Mouse (Mus musculus) heart, postnatal 10 days (tissue): ENCODE measurements at regions not wholly inside any gene's neighbourhood (a gene's known extent, or its start where the extent isn't known, plus 50 kb on each side); places are given as distances from the start of the nearest gene placed in this dataset.

Source experiments
- DNase-seq, 2 experiments: peaks; one replicate each; pipeline ENCODE4 v3.0.0; 2021
- intact Hi-C: fragments of 180-260 bp; cut with DNase I; formaldehyde crosslinking; loops from one replicate; pipeline ENCODE4 v1.15.1; 2025

- intact Hi-C loops, result no loop called here
- DNase-seq, result no peak
Observed at GRCm38 (mm10) chr9:23535872-23536271, 313.0 kb downstream of the Bmper start.

GRCm38 (mm10) chr9:23538051-23538450 is 315.2 kb downstream of the Bmper start:
- intact Hi-C loops, result no loop called here
- peak; percentile 15 to 20 for DNase-seq

- no peak for DNase-seq
- intact Hi-C loops, result no loop called here
Observed at GRCm38 (mm10) chr9:23551692-23552091, 328.8 kb downstream of the Bmper start.

- DNase-seq, result peak; percentile 13 to 16
- intact Hi-C loops, result no loop called here
Observed at GRCm38 (mm10) chr9:23553766-23554165, 330.9 kb downstream of the Bmper start.

- no peak for DNase-seq
- intact Hi-C loops, result no loop called here
Observed at GRCm38 (mm10) chr9:23557601-23558000, 334.7 kb downstream of the Bmper start.

- intact Hi-C loops, result no loop called here
- DNase-seq, result no peak
Observed at GRCm38 (mm10) chr9:23561924-23562323, 339.0 kb downstream of the Bmper start.

GRCm38 (mm10) chr9:23567081-23567480 is 344.2 kb downstream of the Bmper start:
- intact Hi-C loops, result no loop called here
- no peak for DNase-seq

- intact Hi-C loops, result no loop called here
Observed at GRCm38 (mm10) chr9:23570150-23570549, 347.3 kb downstream of the Bmper start.

GRCm38 (mm10) chr9:23576314-23576713 is 353.4 kb downstream of the Bmper start:
- no peak for DNase-seq
- intact Hi-C loops, result no loop called here

More at GRCm38 (mm10) chr9:23570150-23570549, 347.3 kb downstream of the Bmper start:
- no peak for DNase-seq

GRCm38 (mm10) chr9:23580155-23580554 is 357.3 kb downstream of the Bmper start:
- intact Hi-C loops, result loop anchor here (5.0 kb wide), 2 partner anchors 118 to 937 kb away; no protein-coding TSS in a partner anchor
- no peak for DNase-seq

GRCm38 (mm10) chr9:23581039-23581606 is 358.2 kb downstream of the Bmper start:
- DNase-seq, result peak; percentile 81 to 85

GRCm38 (mm10) chr9:23584561-23584960 is 361.7 kb downstream of the Bmper start:
- no peak for DNase-seq
- intact Hi-C loops, result loop anchor here (5.0 kb wide), 2 partner anchors 122 to 933 kb away; no protein-coding TSS in a partner anchor

More at GRCm38 (mm10) chr9:23581039-23581606, 358.2 kb downstream of the Bmper start:
- intact Hi-C loops, result loop anchor here (5.0 kb wide), 2 partner anchors 119 to 936 kb away; no protein-coding TSS in a partner anchor

- no peak for DNase-seq
- intact Hi-C loops, result no loop called here
Observed at GRCm38 (mm10) chr9:23589024-23589423, 366.1 kb downstream of the Bmper start.

GRCm38 (mm10) chr9:23591906-23592305 is 369.0 kb downstream of the Bmper start:
- intact Hi-C loops, result no loop called here

GRCm38 (mm10) chr9:23600623-23601022 is 377.7 kb downstream of the Bmper start:
- intact Hi-C loops, result no loop called here

More at GRCm38 (mm10) chr9:23591906-23592305, 369.0 kb downstream of the Bmper start:
- DNase-seq, result no peak

More at GRCm38 (mm10) chr9:23600623-23601022, 377.7 kb downstream of the Bmper start:
- DNase-seq, result no peak
